Mouse (Mus musculus): ENCODE data around the gene Clcf1.

The Clcf1 gene

GRCm38 (mm10) chr19:4193129-4193528, 20.9 kb upstream of the Clcf1 start:
- no peak for DNase-seq (ENCODE audit: low spot score)

GRCm38 (mm10) chr19:4194021-4194724, 19.9 kb upstream of the Clcf1 start:
- DNase-seq (ENCODE audit: low spot score), result no peak

GRCm38 (mm10) chr19:4194776-4195650, 19.0 kb upstream of the Clcf1 start:
- peak; percentile 85 for DNase-seq (ENCODE audit: low spot score)

- no peak for DNase-seq (ENCODE audit: low spot score)
Measured at GRCm38 (mm10) chr19:4196048-4196447, 18.0 kb upstream of the Clcf1 start.

GRCm38 (mm10) chr19:4196548-4196947, 17.5 kb upstream of the Clcf1 start:
- DNase-seq (ENCODE audit: low spot score), result peak; percentile 63

GRCm38 (mm10) chr19:4197180-4197579, 16.9 kb upstream of the Clcf1 start:
- no peak for DNase-seq (ENCODE audit: low spot score)

GRCm38 (mm10) chr19:4201291-4201909, 12.6 kb upstream of the Clcf1 start, which contains the start of gene Rad9a:
TSS of gene Rad9a (minus strand) at chr19:4201662.
- peak; percentile 98 for DNase-seq (ENCODE audit: low spot score)

GRCm38 (mm10) chr19:4202149-4202548, 11.9 kb upstream of the Clcf1 start:
- DNase-seq (ENCODE audit: low spot score), result no peak

GRCm38 (mm10) chr19:4203148-4203547, 10.9 kb upstream of the Clcf1 start:
- DNase-seq (ENCODE audit: low spot score), result no peak

GRCm38 (mm10) chr19:4203604-4204326, 10.3 kb upstream of the Clcf1 start:
- DNase-seq (ENCODE audit: low spot score), result no peak

GRCm38 (mm10) chr19:4204889-4205288, 9.1 kb upstream of the Clcf1 start:
- no peak for DNase-seq (ENCODE audit: low spot score)

- DNase-seq (ENCODE audit: low spot score), result peak; percentile 90
Measured at GRCm38 (mm10) chr19:4206971-4207370, 7.1 kb upstream of the Clcf1 start.

- DNase-seq (ENCODE audit: low spot score), result no peak
Measured at GRCm38 (mm10) chr19:4208563-4208962, 5.5 kb upstream of the Clcf1 start.

- DNase-seq (ENCODE audit: low spot score), result peak; percentile 50
Measured at GRCm38 (mm10) chr19:4211891-4212588, 2.0 kb upstream of the Clcf1 start.

GRCm38 (mm10) chr19:4213524-4213974, 489 bp upstream of the Clcf1 start:
- peak; percentile 78 for DNase-seq (ENCODE audit: low spot score)

- peak; percentile 51 for DNase-seq (ENCODE audit: low spot score)
Measured at GRCm38 (mm10) chr19:4214771-4215450, 873 bp downstream of the Clcf1 start.

- peak; percentile 50 for DNase-seq (ENCODE audit: low spot score)
Measured at GRCm38 (mm10) chr19:4215451-4215840, 1.4 kb downstream of the Clcf1 start.

GRCm38 (mm10) chr19:4216041-4216685, 2.1 kb downstream of the Clcf1 start:
- peak; percentile 84 for DNase-seq (ENCODE audit: low spot score)

- DNase-seq (ENCODE audit: low spot score), result no peak
Measured at GRCm38 (mm10) chr19:4217140-4217539, 3.1 kb downstream of the Clcf1 start.

GRCm38 (mm10) chr19:4217855-4218254, 3.8 kb downstream of the Clcf1 start:
- DNase-seq (ENCODE audit: low spot score), result peak; percentile 50
